Mouse (Mus musculus) ES-E14 (cell line): Measurements from ENCODE around the gene S100a14.

Source experiments
- CHD2 ChIP-seq: IDR thresholded peaks from 2 replicates; pipeline ENCODE4 v1.6.1; 2014; ENCODE audit warnings: mild to moderate bottlenecking, low read depth, low read length, inconsistent platforms
- HCFC1 ChIP-seq: IDR thresholded peaks from 2 replicates; pipeline ENCODE4 v1.6.1; 2012; ENCODE audit warnings: low read length, inconsistent platforms, borderline replicate concordance; ENCODE audit not compliant: insufficient read depth
- MAFK ChIP-seq: IDR thresholded peaks from 2 replicates; pipeline ENCODE4 v1.6.1; 2014; ENCODE audit warnings: mild to moderate bottlenecking, low read depth, low read length, inconsistent platforms; ENCODE audit not compliant: insufficient read depth
- ZC3H11A ChIP-seq: IDR thresholded peaks from 2 replicates; pipeline ENCODE4 v1.6.1; 2012; ENCODE audit warnings: low read depth, mild to moderate bottlenecking, inconsistent platforms, low read length, borderline replicate concordance
- ZNF384 ChIP-seq: IDR thresholded peaks from 2 replicates; pipeline ENCODE4 v1.6.1; 2012; ENCODE audit warnings: low read depth, low read length, inconsistent platforms

DNA sequence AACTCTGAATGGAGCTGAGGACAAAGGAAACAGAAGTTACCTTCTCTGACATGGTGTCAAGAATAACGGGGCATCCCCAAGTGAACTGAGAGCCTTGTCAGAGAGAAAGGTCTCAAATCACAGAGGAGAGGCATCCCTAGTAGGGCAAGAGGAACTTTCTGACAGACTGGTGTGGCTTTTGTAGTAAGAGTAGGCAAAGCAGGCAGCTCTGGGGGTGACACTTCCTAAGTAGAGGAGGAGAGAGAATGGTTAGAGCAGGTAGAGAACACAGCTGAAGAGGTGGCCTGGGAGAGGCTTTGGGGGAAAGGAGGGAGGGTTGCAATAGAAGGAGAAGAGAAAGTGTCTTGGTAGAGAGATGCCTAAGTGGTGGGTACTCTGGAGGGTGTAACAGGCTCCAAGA lies 8.8 kb downstream of the S100a14 start:
- TF ChIP-seq CHD2 (no peak), ZC3H11A (no peak), HCFC1 (no peak), ZNF384 (no peak), MAFK (no peak)
